Mouse (Mus musculus): ENCODE measurements around the gene Tmem45a2. TPM values are rescaled to one million over a fixed set of nuclear protein-coding genes. Genes with fewer than 3 reads are reported as not detected.
"Not testable (repeated sequence)": the region's sequence is repeated elsewhere in the genome, so short reads cannot be mapped to it uniquely, and the experiment has no call there.

Tmem45a2 gene
- polyA plus RNA-seq, 1 experiment = not detected

DNA sequence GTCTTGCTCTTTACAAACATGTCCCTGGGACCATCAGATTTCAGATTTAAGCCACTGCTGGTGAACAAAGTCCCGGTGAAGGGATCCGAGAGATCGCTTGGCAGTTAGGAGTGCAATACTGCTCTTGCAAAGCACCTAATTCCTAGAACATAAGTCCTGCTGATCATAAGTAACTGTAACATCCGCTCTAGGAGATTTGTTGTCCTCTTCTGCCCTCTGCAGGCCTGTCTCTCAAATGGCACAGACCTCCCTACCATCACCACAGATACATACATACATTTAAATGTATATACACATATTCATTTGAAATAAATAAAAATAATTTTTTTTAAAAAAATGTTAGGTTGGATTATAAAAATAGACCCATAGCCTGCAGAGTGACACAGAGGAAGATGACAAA, 21.3 kb upstream of the Tmem45a2 start:
- Histone ChIP-seq H3K4me1 (ENCODE audit: control insufficient read depth, insufficient read depth, low read length) (no peaks in the 10 kb centered on the region), H3K27ac (ENCODE audit: insufficient read depth, low read depth, low read length) (no peak overlapping the region), H3K4me3 (ENCODE audit: insufficient read depth, low read depth, low read length) (no peak overlapping the region)
- WGBS = 36% methylated on average over 4 of the region's 4 CpGs
- TF ChIP-seq POLR2A (IDR thresholded peaks at IDR 0.05; ENCODE audit: insufficient read depth, low read depth, low read length) = no peak
- no peak for TF ChIP-seq CTCF (IDR thresholded peaks at IDR 0.05; ENCODE audit: insufficient read depth, low read depth, low read length)

DNA sequence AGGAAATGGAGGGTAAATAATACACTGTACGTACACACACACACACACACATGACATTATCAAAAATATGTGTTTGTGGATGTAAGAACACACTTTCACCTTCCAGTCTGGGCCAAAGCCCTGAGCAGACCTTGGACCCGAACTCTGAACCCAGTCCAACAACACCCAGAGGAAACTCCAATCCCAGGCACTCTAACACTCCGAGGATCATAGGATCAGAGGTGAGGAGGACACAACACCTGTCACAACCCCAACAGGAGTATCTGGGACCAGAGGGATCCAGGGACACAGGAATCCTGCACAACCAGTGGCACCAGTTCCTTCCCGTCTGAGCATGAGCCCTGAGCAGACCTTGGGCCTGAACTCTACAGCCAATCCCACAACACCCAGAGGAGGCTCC, 8.4 kb upstream of the Tmem45a2 start:
- 85% methylated on average over 4 of the region's 4 CpGs for WGBS
- no peak overlapping the region for H3K4me3 ChIP-seq (ENCODE audit: insufficient read depth, low read depth, low read length)

DNA sequence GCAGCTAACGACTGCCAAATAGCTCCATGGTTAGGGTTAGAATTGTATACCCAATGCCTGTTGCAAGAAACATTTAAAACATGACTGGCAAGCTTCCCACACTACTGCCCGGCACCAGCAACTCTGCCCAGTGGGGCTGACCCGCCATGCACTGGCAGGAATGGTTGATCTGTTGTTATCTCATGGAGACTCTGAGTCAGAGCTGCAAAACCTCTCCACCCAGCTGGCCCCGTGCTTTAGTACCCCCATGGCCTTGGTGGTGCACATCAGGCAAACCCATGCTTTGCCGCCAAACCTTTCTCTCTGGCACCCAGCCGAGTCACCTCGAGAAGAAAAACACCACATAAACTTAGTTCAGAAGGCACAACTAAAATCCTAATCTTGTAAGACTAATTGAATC, 4.8 kb upstream of the Tmem45a2 start:
- 66% methylated on average over 7 of the region's 7 CpGs for WGBS
- no peak for TF ChIP-seq CTCF (IDR thresholded peaks at IDR 0.05; ENCODE audit: insufficient read depth, low read depth, low read length)
- TF ChIP-seq POLR2A (IDR thresholded peaks at IDR 0.05; ENCODE audit: insufficient read depth, low read depth, low read length) = no peak
- Histone ChIP-seq H3K4me3 (ENCODE audit: insufficient read depth, low read depth, low read length) (no peak overlapping the region), H3K27ac (ENCODE audit: insufficient read depth, low read depth, low read length) (no peak overlapping the region), H3K4me1 (ENCODE audit: control insufficient read depth, insufficient read depth, low read length) (no peaks in the 10 kb centered on the region)

More for the DNA sequence above, 8.4 kb upstream of the Tmem45a2 start:
- Histone ChIP-seq H3K27ac (ENCODE audit: insufficient read depth, low read depth, low read length) (no peak overlapping the region), H3K4me1 (ENCODE audit: control insufficient read depth, insufficient read depth, low read length) (no peaks in the 10 kb centered on the region)
- TF ChIP-seq CTCF (IDR thresholded peaks at IDR 0.05; ENCODE audit: insufficient read depth, low read depth, low read length) = no peak
- TF ChIP-seq POLR2A (IDR thresholded peaks at IDR 0.05; ENCODE audit: insufficient read depth, low read depth, low read length) = no peak

DNA sequence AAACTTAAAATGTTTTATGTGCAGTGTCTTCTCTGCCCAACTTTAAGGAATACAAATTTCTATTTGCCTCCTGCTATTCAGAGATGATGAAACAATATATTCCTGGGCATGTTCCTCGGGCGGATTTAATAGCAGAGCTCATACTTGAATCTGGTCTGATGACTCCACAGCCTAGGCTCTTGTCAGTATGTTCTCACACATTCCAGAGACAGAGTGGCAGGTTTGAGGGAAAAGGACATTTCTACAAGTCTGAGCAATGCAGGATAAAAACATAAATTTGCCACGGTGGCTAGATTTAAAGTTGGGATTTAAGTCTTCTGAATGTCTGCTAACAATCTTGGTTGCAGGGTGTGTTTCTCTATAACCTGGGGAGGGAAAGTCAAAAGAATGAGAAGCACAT, 9.1 kb downstream of the Tmem45a2 start:
- H3K4me1 ChIP-seq (ENCODE audit: control insufficient read depth, insufficient read depth, low read length) = no peaks in the 10 kb centered on the region
- no peak for TF ChIP-seq CTCF (IDR thresholded peaks at IDR 0.05; ENCODE audit: insufficient read depth, low read depth, low read length)
- no peak for TF ChIP-seq POLR2A (IDR thresholded peaks at IDR 0.05; ENCODE audit: insufficient read depth, low read depth, low read length)
- 91% methylated on average over 3 of the region's 3 CpGs for WGBS
- no peak overlapping the region for H3K4me3 ChIP-seq (ENCODE audit: insufficient read depth, low read depth, low read length)
- no peak overlapping the region for H3K27ac ChIP-seq (ENCODE audit: insufficient read depth, low read depth, low read length)

DNA sequence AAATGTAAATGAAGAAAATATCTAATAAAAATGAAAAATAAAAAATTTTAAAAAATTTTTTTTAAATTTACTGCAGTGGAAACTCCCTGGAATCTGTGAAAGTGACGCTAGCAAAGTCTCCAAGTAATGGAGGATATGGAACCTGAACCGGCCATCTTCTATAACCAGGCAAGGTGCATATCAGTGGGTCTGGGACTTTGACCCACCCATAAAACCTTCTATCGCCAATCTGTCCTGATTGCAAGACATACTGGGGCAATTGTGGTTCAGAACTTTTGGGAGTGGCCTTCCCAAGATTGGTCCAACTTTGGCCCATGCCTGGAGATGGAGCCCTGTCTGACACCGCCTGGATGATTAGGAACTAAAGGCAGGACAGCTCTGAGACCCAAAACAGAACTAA, 14.2 kb downstream of the Tmem45a2 start:
- no peak for TF ChIP-seq CTCF (IDR thresholded peaks at IDR 0.05; ENCODE audit: insufficient read depth, low read depth, low read length)
- no peak for TF ChIP-seq POLR2A (IDR thresholded peaks at IDR 0.05; ENCODE audit: insufficient read depth, low read depth, low read length)
- no peak overlapping the region for H3K4me3 ChIP-seq (ENCODE audit: insufficient read depth, low read depth, low read length)
- no peak overlapping the region for H3K27ac ChIP-seq (ENCODE audit: insufficient read depth, low read depth, low read length)
- no peaks in the 10 kb centered on the region for H3K4me1 ChIP-seq (ENCODE audit: control insufficient read depth, insufficient read depth, low read length)
- WGBS = 87% methylated on average over 4 of the region's 4 CpGs

DNA sequence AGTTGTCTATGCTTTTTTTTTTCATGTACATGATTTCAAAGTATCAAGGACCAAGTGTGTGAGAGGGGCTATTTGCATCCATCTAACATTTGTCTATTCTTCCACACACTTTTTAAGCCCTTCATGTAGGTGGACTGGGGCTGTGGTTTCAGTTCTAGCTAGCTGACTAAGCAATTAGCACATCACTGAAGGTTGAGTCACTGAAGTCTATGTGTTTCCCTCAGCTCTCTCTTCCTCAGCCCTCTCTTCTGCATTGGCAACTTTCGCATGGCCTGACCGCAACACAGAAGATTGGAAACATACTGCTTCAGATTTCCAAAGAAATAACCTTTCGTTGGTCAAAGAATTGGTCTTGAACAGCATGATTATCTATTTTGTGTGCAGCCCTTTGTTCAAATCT, 21.2 kb downstream of the Tmem45a2 start:
- TF ChIP-seq POLR2A (IDR thresholded peaks at IDR 0.05; ENCODE audit: insufficient read depth, low read depth, low read length) = no peak
- no peak for TF ChIP-seq CTCF (IDR thresholded peaks at IDR 0.05; ENCODE audit: insufficient read depth, low read depth, low read length)
- WGBS = 75% methylated on average over 3 of the region's 3 CpGs
- Histone ChIP-seq H3K4me1 (ENCODE audit: control insufficient read depth, insufficient read depth, low read length) (no peaks in the 10 kb centered on the region), H3K27ac (ENCODE audit: insufficient read depth, low read depth, low read length) (no peak overlapping the region), H3K4me3 (ENCODE audit: insufficient read depth, low read depth, low read length) (no peak overlapping the region)

DNA sequence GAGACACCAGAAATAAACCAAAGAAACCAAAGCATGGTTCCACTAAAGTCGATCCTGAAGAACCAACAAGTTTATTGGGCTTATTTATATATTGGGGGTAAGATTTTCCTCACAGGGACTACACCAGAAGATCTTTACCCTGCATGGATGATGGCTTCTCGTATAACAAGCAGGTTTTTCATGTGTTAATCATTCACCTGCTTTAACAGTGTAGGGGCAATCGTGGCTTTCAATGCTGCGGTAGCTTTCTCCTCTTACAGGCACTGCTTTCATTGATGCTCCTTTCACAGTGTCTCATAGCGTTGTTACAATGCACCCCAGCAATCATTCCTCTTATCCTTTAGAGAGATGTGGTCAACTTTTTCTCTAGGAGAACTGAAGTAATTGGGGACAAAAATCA, 32.6 kb downstream of the Tmem45a2 start:
- no peaks in the 10 kb centered on the region for H3K4me1 ChIP-seq (ENCODE audit: control insufficient read depth, insufficient read depth, low read length)
- no peak overlapping the region for H3K27ac ChIP-seq (ENCODE audit: insufficient read depth, low read depth, low read length)
- no peak overlapping the region for H3K4me3 ChIP-seq (ENCODE audit: insufficient read depth, low read depth, low read length)
- WGBS = 62% methylated on average over 5 of the region's 5 CpGs
- TF ChIP-seq CTCF (IDR thresholded peaks at IDR 0.05; ENCODE audit: insufficient read depth, low read depth, low read length) (no peak), POLR2A (IDR thresholded peaks at IDR 0.05; ENCODE audit: insufficient read depth, low read depth, low read length) (no peak)

DNA sequence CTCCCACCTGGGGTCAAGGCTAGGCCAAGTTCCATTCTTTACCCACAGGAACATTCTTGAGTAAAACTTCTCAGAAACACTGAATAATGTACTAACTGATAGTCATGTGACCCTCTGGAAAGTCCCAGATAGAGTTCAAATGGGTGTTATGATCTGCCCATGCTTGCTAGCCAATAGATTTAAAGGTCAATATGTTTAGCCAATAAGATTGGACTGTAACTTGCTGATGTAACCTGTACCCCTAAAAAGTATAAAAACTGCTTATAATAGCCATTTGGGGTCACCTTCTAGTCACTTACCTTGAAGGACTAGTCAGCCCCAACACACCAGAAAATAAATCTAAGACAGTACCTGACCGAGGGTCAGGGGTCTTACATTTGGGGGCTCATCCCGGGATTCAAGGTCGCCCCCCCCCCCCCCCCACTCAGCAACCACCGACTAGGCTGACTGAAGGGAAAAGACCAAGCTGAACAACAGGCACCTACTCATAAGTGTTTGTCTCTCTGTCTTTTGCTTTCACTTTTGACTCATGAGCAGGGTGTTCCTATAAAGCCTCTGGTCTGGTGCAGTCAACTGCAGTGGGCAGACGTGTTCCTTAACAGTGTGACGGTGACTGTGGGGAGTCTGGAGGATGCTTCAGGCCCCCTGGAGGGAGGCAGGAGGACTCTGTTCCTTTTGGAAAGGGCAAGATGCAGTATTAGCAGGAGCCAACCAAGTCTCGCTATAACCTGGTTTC, 40.9 kb downstream of the Tmem45a2 start:
- 85% methylated on average over 7 of the region's 7 CpGs for WGBS
- Histone ChIP-seq H3K4me3 (ENCODE audit: insufficient read depth, low read depth, low read length) (no peak overlapping the region), H3K4me1 (ENCODE audit: control insufficient read depth, insufficient read depth, low read length) (no peaks in the 10 kb centered on the region), H3K27ac (ENCODE audit: insufficient read depth, low read depth, low read length) (no peak overlapping the region)
- TF ChIP-seq POLR2A (IDR thresholded peaks at IDR 0.05; ENCODE audit: insufficient read depth, low read depth, low read length) = no peak
- no peak for TF ChIP-seq CTCF (IDR thresholded peaks at IDR 0.05; ENCODE audit: insufficient read depth, low read depth, low read length)

DNA sequence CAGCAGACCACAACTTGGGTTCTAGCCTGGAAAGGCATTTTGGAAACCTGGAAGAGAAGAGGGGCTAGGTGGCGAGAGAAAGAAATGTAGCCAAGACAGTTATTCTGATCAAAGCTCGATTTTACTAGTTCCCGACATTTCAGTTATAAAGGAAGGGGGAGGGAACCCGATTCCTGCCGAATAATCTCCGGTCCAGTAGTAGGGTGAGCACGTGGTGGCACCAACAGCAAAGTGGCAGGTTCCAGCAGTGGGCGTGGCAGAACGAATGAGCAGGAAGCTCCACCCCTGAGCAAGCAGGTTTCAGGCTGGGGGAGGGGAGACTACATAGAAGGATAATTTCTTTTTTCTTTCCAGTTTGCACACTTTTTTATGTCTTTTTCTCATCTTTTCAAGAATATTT, 72.9 kb downstream of the Tmem45a2 start:
- WGBS = 87% methylated on average over 9 of the region's 9 CpGs
- not testable (repeated sequence) for H3K4me3 ChIP-seq (ENCODE audit: insufficient read depth, low read depth, low read length); H3K4me1 ChIP-seq (ENCODE audit: control insufficient read depth, insufficient read depth, low read length); H3K27ac ChIP-seq (ENCODE audit: insufficient read depth, low read depth, low read length)

Other genes with a start within 250 kb of the Tmem45a2 start
- not detected in 2 replicates for gene Tmem45a, start 185.2 kb downstream of the Tmem45a2 start, polyA plus RNA-seq (2012; ENCODE audit: insufficient read depth, insufficient read length, low replicate concordance, missing spikeins)
- not detected in 2 replicates for gene Lnp1, start 143.3 kb downstream of the Tmem45a2 start, polyA plus RNA-seq (2012; ENCODE audit: insufficient read depth, insufficient read length, low replicate concordance, missing spikeins)
- gene Tomm70a, start 50.3 kb upstream of the Tmem45a2 start, polyA plus RNA-seq (2012; ENCODE audit: insufficient read depth, insufficient read length, low replicate concordance, missing spikeins) = 102 TPM in 1 of 2 replicates, not detected in the other
- not detected in 2 replicates for gene Nit2, start 96.0 kb upstream of the Tmem45a2 start, polyA plus RNA-seq (2012; ENCODE audit: insufficient read depth, insufficient read length, low replicate concordance, missing spikeins)
- not detected in 2 replicates for gene Tbc1d23, start 160.1 kb upstream of the Tmem45a2 start, polyA plus RNA-seq (2012; ENCODE audit: insufficient read depth, insufficient read length, low replicate concordance, missing spikeins)
- not detected in 2 replicates for gene Tmem30c, start 221.5 kb upstream of the Tmem45a2 start, polyA plus RNA-seq (2012; ENCODE audit: insufficient read depth, insufficient read length, low replicate concordance, missing spikeins)